Mouse (Mus musculus) heart, adult 18-20 months (tissue): ENCODE measurements around the gene Satb2. TPM values are rescaled to one million over a fixed set of nuclear protein-coding genes. Genes with fewer than 3 reads are reported as not detected.

ENCODE experiments used
- microRNA-seq, 2 experiments: library from miRNA; unstranded; fragments of <30 nt; microRNA quantifications; one replicate each; pipeline ENCODE4 v1.2.0; 2022
- total RNA-seq, 2 experiments: library from RNA; stranded (reverse); gene quantifications; 2 replicates each; pipeline ENCODE4 v1.2.3; 2021

Satb2 gene
- total RNA-seq, 2 experiments from 2014 or later = 0.21 to 0.22 TPM

Small RNA genes within 50 kb of the gene (microRNA-seq; reads per million reads assigned to microRNA genes)
- gene Gm23943 = 0 reads per million in 2 experiments
